Mouse (Mus musculus) hematopoietic multipotent progenitor cell, adult 10-12 weeks (in vitro differentiated cells): Measurements from ENCODE around the gene Mrpl24. TPM values are rescaled to one million over a fixed set of nuclear protein-coding genes. Genes with fewer than 3 reads are reported as not detected.

Experiments
- polyA plus RNA-seq: library from polyadenylated mRNA; stranded (reverse); fragments of >175 nt; gene quantifications from 2 replicates; pipeline ENCODE4 v1.2.3, GENCODE M21; 2012; ENCODE audit warnings: low replicate concordance

Gene Mrpl24
- 10.9 and 17.1 TPM in 2 replicates for polyA plus RNA-seq

DNA sequence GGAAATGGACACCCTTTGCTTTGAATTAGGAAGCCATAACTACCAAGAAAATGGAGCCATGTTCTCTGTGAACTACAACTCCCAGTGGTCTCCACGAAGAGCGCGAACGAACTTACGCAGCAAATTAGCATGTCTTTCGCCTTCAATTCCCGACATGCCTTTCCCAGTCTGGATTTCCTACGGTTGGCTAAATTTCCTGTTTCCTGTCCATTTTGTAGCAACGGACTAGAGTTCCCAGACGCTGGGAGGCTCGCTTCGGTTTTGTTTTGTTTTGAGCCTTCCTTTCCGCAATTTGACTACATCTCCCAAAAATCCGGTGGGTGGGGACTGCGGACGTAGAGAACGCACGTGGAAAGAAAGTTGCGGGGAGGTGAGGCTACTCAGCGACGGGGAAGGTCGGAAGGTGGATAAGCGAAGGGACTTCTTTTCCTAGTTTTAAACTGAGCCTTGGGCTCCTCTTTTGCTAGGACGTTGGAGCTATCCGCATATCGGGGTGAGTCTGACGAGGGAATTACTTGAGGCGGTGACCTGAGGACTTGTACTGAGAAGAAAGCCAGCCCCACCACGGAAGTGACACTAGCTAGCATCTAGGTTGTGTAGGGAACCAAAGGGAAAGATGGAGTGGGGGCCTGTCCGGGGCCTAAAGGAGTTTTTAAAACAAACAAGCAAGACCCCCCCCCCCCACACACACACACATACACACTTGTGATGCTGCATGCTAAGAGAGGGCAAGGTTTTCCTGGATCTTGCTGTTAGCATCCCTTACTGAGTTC is at the start of gene Mrpl24:
Gene Mrpl24 (plus strand): TSS at position 171 of the 773 bp plus-strand sequence.

DNA sequence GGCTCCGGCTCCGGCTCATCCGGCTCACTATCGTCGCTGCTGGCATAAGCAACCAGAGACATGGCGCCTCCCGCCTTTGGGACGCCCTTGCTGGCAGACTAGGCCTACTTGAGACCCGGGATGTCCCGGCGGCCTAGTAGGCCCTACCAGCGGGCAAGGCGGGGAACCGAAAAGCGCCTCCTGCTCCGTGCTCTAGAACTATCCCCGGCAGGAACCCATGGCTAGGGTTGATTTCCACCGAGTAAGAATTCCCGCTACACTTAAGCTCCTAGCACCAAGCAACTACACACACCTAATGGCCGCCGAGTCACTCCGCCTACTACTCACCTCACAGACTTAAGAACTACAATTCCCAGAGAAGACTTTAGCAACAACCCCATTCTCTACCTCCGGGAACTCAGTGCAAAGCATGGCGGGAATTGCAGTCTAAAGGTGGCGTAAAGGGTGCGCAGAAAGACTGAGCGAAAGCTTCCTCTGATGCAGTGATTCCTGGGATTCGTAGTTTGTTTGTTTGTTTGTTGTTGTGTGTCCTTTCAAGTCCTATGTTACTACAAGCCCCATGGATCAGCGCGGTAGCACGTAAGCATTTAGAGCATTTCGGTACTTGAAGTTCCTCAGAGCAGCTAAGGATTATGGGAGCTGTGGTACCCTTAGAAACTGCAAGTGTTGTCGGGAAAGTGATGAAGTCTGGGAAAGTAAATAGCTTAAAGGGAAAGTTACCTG is 33.9 kb upstream of the Mrpl24 start, which contains the start of gene Prcc:
Gene Prcc (minus strand): TSS at position 328 of the 723 bp plus-strand sequence.

DNA sequence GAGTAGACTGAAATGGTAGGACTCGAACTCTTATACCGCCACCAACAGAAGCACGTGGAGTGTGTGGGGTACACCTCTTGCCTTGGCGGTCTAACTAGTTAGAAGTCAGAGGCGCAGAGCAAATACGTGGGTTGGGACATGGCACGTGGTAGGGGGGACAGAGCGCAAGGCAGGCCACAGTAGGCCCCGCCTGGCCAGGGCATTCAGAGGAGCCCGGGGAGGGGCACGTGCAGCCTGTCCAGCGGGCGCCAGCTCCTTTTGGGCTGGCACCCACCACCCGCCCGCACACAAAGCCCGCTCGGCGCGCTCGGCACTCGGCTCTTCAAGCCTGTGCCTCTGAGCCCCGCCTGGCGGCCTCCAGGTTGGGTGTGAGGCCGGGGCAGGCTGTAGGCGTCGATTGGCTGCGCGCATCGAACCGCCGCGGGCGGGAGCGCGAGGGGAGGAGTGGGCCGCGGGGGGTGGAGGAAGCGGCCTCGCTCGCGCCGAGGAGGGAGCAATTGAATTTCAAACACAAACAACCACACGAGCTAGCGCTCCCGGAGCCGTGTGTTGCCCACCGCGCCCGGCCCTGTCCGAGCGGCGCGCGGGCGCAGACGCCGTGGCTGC is 13.3 kb upstream of the Mrpl24 start, which contains the start of gene Hdgf:
Gene Hdgf (plus strand): TSS at position 442 of the 606 bp plus-strand sequence.

DNA sequence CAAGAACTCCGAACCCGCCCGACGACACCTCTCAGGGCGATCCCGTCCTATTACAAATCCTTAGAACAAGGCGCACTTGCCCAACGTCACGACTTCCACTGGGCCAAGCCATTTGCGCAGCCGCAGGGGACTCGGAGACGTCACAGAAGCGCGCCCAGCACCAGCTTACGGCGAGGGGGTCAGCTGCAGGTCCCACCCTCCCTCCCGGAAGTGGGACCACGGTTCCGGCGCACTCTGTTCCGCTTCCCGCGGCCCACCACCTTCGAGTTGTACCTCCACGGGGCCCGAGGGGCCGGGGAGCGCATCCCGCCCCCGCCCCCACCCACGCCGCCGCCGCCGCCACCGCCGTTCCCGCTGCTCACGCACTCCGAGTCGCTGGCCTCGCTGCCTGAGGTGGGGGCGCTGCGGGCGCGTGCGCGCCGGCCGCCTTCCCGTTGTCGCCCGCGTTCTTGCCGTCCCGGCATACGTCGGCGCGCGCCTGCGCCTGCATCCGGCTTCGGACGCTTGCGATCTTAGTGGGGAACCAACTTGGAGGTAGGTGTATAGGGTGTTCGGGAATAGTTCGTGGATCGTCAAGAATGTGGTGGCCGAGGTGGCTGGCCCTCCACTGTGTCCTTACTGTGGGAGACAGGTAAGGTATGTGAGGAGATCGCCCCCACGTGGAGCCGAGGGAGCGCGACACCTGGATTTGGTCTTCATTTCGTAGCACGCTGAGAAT is 10.9 kb downstream of the Mrpl24 start, which contains the start of the genes Isg20l2 and Rrnad1:
Gene Isg20l2 (plus strand): TSS at position 237 of the 718 bp plus-strand sequence.
Gene Rrnad1 (minus strand): TSS at position 640 of the 718 bp plus-strand sequence.

DNA sequence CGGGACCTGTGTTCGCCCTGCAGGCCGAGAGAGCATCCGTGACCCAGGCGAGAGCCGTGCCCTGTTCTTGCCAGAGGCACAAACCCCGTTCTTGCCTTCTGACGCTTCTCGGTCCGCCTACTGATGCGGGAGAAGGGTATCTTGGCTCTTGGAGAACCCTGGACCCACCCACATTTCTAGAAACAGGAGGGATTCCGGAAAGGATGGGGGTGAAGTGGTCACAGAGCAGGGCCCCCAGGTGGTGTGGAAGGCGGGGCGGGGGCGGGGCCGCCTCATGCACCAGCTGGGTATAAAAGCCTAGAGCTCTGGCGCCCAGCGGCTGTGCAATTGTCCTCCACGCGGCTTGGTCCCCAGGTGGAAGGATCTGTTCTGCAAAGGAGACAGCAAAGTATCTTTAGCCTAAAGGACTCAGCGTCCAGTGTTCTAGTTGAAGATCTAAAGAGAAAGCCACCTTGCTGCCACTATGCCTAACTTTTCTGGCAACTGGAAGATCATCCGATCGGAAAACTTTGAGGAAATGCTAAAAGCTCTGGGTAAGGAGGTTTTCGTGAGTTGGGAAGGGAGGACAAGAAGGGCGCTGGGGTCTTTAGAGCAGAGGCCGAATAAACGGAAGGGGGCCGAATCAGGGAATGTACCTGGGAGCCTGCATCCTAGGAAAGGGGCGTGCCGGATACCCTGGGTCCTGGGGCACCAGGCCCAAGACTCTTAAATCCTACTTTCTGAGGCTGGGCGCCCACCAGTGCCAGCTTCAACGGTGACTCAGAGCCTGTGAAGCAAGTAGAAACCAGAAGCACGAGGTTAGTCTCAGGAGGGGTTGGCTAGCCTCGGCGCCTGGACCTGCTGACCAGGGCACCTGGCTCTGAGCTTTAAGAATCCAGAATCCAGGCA is 29.3 kb downstream of the Mrpl24 start, which contains the start of gene Crabp2:
Gene Crabp2 (plus strand): TSS at position 289 of the 888 bp plus-strand sequence.

DNA sequence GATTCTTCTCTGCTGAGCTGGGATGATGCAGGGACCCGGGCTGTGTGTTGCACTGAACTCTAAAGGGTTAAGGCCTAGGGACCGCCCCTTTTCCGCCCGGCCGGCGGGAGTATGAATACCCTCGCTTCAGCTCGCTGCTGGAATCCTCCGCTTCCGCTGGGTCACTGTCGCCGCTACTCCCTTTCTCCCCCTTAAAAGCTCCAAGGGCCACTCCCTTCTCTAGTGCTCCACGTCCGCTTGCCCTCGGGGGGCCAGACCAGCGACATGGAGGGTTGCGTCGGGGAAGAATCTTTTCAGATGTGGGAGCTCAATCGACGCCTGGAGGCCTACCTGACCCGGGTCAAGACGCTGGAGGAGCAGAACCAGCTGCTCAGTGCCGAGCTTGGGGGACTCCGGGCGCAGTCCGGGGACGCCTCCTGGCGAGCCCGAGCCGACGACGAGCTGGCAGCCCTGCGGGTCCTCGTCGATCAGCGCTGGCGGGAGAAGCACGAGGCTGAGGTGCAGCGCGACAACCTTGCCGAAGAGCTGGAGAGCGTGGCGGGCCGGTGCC is 51.7 kb downstream of the Mrpl24 start, which contains the start of gene Nes:
Gene Nes (plus strand): TSS at position 140 of the 550 bp plus-strand sequence.

Other genes with a start within 250 kb of the Mrpl24 start
- 1.0 and 1.4 TPM in 2 replicates for gene Lrrc71, start 170.9 kb upstream of the Mrpl24 start, polyA plus RNA-seq
- not detected in 2 replicates for gene Ntrk1, start 124.3 kb upstream of the Mrpl24 start, polyA plus RNA-seq
- gene Insrr, start 122.6 kb upstream of the Mrpl24 start, polyA plus RNA-seq, result 0.08 and 0.13 TPM in 2 replicates
- gene Pear1, start 95.2 kb upstream of the Mrpl24 start, polyA plus RNA-seq, result 45.9 and 137 TPM in 2 replicates
- gene Sh2d2a, start 72.8 kb upstream of the Mrpl24 start, polyA plus RNA-seq, result 44.4 and 53.9 TPM in 2 replicates
- gene Prcc, start 33.9 kb upstream of the Mrpl24 start, polyA plus RNA-seq, result 45.1 and 93.5 TPM in 2 replicates
- 173 and 225 TPM in 2 replicates for gene Hdgf, start 13.2 kb upstream of the Mrpl24 start, polyA plus RNA-seq
- 8.3 and 11.8 TPM in 2 replicates for gene Isg20l2, start 10.8 kb downstream of the Mrpl24 start, polyA plus RNA-seq
- gene Rrnad1, start 11.2 kb downstream of the Mrpl24 start, polyA plus RNA-seq, result 20.9 and 36.6 TPM in 2 replicates
- 0.55 TPM in 1 of 2 replicates, not detected in the other for gene Crabp2, start 29.2 kb downstream of the Mrpl24 start, polyA plus RNA-seq
- gene Nes, start 51.6 kb downstream of the Mrpl24 start, polyA plus RNA-seq, result 0.07 and 0.10 TPM in 2 replicates
- not detected in 2 replicates for gene Bcan, start 80.7 kb downstream of the Mrpl24 start, polyA plus RNA-seq
- gene Hapln2, start 108.1 kb downstream of the Mrpl24 start, polyA plus RNA-seq, result not detected in 2 replicates
- 7.9 and 19.9 TPM in 2 replicates for gene Gpatch4, start 123.6 kb downstream of the Mrpl24 start, polyA plus RNA-seq
- gene Naxe, start 139.0 kb downstream of the Mrpl24 start, polyA plus RNA-seq, result 40.0 and 40.3 TPM in 2 replicates
- gene Ttc24, start 158.8 kb downstream of the Mrpl24 start, polyA plus RNA-seq, result not detected in 2 replicates
- 0.41 and 3.5 TPM in 2 replicates for gene Iqgap3, start 162.5 kb downstream of the Mrpl24 start, polyA plus RNA-seq
- gene Mef2d, start 222.9 kb downstream of the Mrpl24 start, polyA plus RNA-seq, result 210 and 298 TPM in 2 replicates